Mouse (Mus musculus) B cell, adult 67 days (primary cell): ENCODE measurements around the gene Dhx9. TPM values are rescaled to one million over a fixed set of nuclear protein-coding genes. Genes with fewer than 3 reads are reported as not detected.

ENCODE experiments used
- total RNA-seq, 2 experiments: library from RNA; stranded (reverse); gene quantifications; 4 replicates each; pipeline ENCODE4 v1.2.4; 2023

Dhx9 gene
- 100 to 1,000 TPM; 371 to 400 TPM for total RNA-seq

DNA sequence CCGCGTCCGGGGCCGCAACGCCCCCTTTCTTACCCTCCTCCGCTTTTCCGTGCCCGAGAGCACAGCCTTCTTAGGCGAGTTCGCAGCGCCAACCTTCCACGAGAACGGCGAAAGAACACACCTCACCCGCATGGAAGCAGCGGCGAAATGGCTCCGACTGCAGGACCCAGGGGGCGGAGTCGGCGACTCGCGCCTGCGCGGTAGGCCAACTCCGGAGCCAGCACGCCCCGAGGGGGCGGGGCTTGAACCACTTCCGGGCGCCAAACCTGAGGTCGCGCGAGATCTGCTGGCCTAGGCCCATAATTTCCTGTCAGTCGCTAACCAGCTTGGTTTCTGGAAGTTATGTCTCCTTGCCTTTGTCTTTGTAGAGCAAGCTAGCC lies at the start of gene Dhx9:
Dhx9 (minus strand) TSS at position 161 of the 380 bp plus-strand sequence.

DNA sequence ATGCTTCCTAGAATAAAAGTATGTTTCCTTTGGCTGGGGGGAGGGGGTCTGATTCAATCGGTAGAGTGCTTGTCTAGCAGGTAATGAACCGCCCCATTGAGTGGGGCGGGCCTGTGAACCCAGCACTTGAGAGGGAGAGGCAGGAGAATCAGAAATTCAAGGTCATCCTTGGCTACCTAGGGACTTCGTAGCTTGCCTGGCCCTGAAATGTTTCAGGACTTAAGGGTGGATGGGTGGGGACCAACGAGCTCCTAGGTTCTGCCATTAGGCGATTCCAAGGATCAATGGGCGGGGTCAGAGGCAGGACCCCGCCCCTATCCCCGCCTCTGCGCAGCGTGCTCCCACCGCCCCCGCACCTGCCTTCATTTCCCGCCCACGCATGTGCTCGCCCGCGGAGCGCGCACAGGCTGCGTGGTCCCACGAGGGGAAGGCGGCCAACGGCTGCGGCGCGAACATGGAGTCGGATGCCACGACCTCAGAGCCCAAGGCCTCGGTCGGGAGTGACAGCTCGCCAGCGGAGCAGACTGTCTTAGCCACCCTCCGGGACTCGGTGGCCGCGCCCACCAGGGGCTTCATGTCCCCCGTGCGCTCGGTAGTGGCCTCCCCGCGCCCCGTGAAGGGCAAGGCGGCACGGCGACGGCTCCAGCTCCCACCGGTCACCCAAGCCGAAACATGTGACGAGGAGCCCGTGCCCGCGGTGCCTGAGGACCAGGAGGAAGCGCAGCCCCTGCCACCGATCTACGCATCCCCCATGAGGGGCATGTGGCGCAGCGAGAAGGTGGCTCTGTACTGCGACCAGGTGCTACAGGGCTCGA lies 62.5 kb downstream of the Dhx9 start, which contains the start of gene Shcbp1l:
Shcbp1l (plus strand) TSS at position 393 of the 815 bp plus-strand sequence.

Other genes with a start within 250 kb of the Dhx9 start
- gene Lamc1, start 154.9 kb downstream of the Dhx9 start, total RNA-seq = 10 to 100 TPM; 26.0 to 31.0 TPM
- gene Shcbp1l, start 62.5 kb downstream of the Dhx9 start, total RNA-seq = 1 to 10 TPM; 2.8 to 3.8 TPM
- under 1 TPM in 1 of 2 experiments, not detected in 1; 0.80 TPM for gene Npl, start 62.4 kb upstream of the Dhx9 start, total RNA-seq
- not detected for gene Rgs8, start 165.4 kb upstream of the Dhx9 start, total RNA-seq